Mouse (Mus musculus) ZHBTc4 (cell line): ENCODE results near the gene D930020B18Rik.
A peak's percentile ranks its signal among the peaks of the same experiment; 100 is the strongest.

ENCODE experiments used
- DNase-seq: peaks from one replicate; pipeline ENCODE4 v3.0.0-alpha.2; 2011; ENCODE audit warnings: low read depth, low spot score

D930020B18Rik gene

GRCm38 (mm10) chr10:121641272-121642053 lies at the start of gene D930020B18Rik:
Gene D930020B18Rik (plus strand): TSS chr10:121641588.
- peak; percentile 86 for DNase-seq

DNA sequence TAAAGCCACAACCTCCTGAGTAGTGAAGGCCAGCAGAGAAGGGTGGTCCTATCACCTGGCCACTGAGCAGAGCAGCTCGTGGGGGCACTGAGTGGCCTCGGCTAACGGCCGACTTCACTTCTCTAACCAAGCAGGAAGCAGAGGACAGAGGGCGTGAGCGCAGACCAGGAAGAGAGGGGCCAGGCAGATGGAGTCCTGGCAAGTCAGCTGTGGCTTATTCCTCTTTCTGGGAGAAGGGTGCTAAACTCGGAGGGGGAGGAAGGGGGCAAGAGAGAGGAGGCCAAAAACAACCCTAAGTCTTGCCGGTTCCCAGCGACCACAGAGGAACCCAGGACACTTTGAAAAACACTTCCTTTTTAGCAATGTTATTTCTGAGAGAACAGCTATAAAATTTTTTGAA lies 44.8 kb upstream of the D930020B18Rik start:
- no peak for DNase-seq

- DNase-seq = no peak
These were observed 40.1 kb upstream of the D930020B18Rik start for GRCm38 (mm10) chr10:121601272-121601671.

- DNase-seq = no peak
These were observed 37.8 kb upstream of the D930020B18Rik start for GRCm38 (mm10) chr10:121603556-121603955.

DNA sequence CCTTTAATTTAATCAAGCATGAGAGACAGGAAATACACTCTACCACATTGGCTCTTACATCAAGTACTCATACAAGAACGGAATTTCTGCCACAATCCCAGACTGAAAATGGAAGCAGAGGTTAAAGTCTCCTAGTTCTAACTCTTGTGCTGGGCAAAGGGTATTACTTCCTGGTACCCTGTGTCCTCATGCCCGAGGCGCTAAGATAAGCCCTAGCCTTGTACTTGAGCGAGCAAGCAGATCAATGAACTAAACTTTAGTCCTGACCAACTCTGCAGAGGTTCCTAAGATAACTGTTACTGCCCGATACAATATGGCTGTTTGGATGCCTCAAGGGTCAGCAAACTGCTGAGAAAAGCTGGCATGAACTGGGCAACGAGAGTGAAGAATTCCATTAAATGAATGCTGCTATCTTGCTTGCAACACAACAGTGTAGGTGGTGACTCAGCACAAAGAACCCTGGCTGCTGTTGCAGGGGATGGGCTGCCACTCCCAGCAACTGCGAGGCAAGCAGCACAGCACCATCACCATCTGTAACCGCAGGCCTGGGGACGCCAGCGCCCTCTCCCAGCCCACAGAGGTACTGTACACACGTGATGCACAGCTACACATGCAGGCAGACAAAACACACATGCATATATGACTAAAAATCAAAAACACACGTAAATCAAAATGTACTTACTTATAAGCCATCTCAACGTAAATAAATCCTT lies 36.6 kb upstream of the D930020B18Rik start:
- DNase-seq = peak; percentile 81

DNA sequence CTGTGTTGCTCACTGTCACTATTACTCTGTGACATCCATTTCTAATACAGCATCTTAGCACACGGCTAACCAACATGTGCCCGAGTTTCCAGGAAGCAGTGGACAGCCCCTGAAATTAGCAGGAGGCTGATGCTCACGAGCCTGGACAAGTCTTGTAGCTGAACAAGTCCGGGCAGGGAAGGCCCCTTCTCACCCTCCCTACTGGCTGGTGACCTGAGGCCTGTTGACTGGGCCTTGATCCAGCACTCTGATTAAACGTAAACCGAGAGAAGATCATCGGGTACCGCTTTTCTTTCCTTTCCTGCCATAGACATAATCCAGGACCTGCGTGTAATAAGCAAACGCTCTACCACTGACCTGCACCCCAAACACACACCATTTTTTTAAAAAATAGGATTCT lies 33.2 kb upstream of the D930020B18Rik start:
- no peak for DNase-seq

- no peak for DNase-seq
These were observed 29.8 kb upstream of the D930020B18Rik start for GRCm38 (mm10) chr10:121611587-121611986.

DNA sequence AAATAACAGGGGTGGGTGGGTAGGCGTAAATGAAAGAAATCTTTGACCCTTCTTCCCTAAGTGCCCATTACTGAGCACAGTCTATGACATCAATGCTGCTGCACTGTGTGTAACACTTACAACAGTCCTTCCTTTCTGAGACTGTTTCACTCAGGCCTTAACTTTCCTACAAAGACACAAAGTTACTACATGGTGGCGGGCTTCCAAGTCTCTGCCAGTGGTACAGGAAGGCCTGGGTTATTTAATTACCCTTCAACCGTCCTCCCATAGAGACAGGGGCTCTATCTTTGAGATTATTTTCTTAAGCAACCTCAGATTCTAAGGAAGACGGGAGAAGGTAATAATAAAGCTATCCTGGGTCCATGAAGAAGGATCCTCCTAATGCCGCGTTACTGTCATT lies 28.9 kb upstream of the D930020B18Rik start:
- DNase-seq = no peak

GRCm38 (mm10) chr10:121613570-121613969 lies 27.8 kb upstream of the D930020B18Rik start:
- DNase-seq = no peak

- no peak for DNase-seq
These were observed 26.1 kb upstream of the D930020B18Rik start for GRCm38 (mm10) chr10:121615146-121615870.

- no peak for DNase-seq
These were observed 25.5 kb upstream of the D930020B18Rik start for GRCm38 (mm10) chr10:121615935-121616334.

DNA sequence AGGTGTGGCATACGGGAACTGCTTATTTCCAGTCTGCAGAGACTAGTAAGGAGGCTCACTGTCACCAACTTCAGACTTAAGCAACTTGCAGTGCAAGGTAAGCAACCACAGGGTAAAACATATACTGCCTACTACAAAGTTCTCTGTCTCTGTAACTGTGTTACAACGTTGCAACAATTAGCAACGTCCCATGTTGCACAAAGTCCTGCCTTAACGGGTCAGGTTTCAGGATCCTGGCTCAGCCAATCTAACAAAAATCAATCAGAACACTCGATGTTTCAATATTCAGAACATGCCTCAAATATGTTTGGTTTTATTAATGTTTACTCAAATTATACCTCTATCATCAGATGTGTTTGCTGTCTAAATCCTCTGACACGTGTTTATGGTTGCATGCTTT lies 19.0 kb upstream of the D930020B18Rik start:
- DNase-seq = no peak

DNA sequence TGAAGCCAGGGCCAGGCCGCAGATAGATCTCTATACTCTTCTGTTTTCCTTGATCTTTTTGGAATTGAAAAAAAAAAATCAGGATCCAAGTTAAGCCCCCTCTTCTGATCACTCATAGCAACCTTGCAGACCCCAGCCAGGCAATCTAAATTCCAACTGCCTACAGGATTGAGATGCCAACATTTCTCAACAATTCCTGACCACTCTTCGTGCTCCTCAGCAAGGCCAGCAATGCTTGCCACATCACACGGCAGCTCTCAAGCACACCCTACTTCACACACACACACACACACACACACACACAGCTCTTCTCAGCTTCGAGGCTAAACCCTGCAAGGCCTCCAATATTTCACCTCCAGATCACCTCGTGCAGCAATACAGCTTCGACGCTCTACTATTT lies 17.7 kb upstream of the D930020B18Rik start:
- DNase-seq = no peak

GRCm38 (mm10) chr10:121625006-121625405 lies 16.4 kb upstream of the D930020B18Rik start:
- no peak for DNase-seq

GRCm38 (mm10) chr10:121625407-121626185 lies 15.8 kb upstream of the D930020B18Rik start:
- no peak for DNase-seq

- peak; percentile 99 for DNase-seq
These were observed 15.1 kb upstream of the D930020B18Rik start, which contains the start of gene Xpot for GRCm38 (mm10) chr10:121626186-121626882. Gene Xpot (minus strand): TSS chr10:121626332.

- DNase-seq = no peak
These were observed 14.1 kb upstream of the D930020B18Rik start for GRCm38 (mm10) chr10:121627216-121627852.

DNA sequence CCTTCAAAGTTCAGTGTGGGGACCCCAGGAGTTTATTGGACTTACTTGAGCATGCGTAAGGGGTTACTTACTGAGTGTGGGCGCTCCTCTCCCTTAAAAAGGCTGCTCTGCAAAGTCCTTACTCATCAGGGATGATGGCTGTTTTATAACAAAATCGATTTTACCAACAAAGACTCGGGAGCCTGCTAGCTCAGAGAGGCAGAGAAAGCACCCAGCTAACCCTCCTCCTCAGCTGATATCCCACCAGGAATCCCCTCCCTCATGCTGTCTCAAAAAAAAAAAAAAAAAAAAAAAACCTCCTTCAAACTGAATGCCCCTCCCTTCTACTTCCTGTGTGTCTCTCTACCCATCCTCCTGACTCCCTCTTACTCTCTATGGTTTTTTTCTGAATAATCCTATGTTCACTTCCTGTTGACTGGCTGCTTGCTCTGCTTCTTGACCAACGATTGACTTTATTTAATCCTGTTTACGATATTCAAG lies 12.8 kb upstream of the D930020B18Rik start:
- peak; percentile 21 for DNase-seq

GRCm38 (mm10) chr10:121634159-121634558 lies 7.2 kb upstream of the D930020B18Rik start:
- DNase-seq = no peak

- no peak for DNase-seq
These were observed 5.1 kb upstream of the D930020B18Rik start for GRCm38 (mm10) chr10:121636276-121636675.
